Mouse (Mus musculus) retina, postnatal 1 day (tissue): ENCODE results near the gene Gm7879.
A peak's percentile ranks its signal among the peaks of the same experiment; 100 is the strongest.

Experiments used
- DNase-seq: peaks from one replicate; pipeline ENCODE4 v3.0.0-alpha.2; 2012

Gm7879 gene

GRCm38 (mm10) chr5:43948748-43949275, 35.9 kb downstream of the Gm7879 start:
- DNase-seq = peak; percentile 50

GRCm38 (mm10) chr5:43953241-43953640, 40.3 kb downstream of the Gm7879 start:
- no peak for DNase-seq

- no peak for DNase-seq
These were observed 47.0 kb downstream of the Gm7879 start for GRCm38 (mm10) chr5:43959884-43960440.

GRCm38 (mm10) chr5:43961056-43961455, 48.1 kb downstream of the Gm7879 start:
- no peak for DNase-seq
